Mouse (Mus musculus) midbrain, embryonic 13.5 days (tissue): Measurements from ENCODE around the gene Clstn2. TPM values are rescaled to one million over a fixed set of nuclear protein-coding genes. Genes with fewer than 3 reads are reported as not detected.

ENCODE experiments used
- ATAC-seq: fragments of 200-750 bp; cut with Nextera tagmentation; 2 replicates; pipeline ENCODE4 v1.8.0; 2017; ENCODE audit warnings: mild to moderate bottlenecking, moderate TSS enrichment, moderate library complexity
- H3K27ac ChIP-seq: fragments of 300-500 bp; sonication (generic); 2 replicates; pipeline ENCODE4 v1.5.1; 2015; ENCODE audit warnings: inconsistent platforms, mild to moderate bottlenecking, moderate library complexity
- H3K27me3 ChIP-seq: fragments of 300-500 bp; sonication (generic); 2 replicates; pipeline ENCODE4 v1.6.1; 2015; ENCODE audit warnings: mild to moderate bottlenecking, inconsistent platforms
- H3K36me3 ChIP-seq: fragments of 300-500 bp; sonication (generic); 2 replicates; pipeline ENCODE4 v1.6.1; 2015; ENCODE audit warnings: mild to moderate bottlenecking, inconsistent platforms
- H3K4me1 ChIP-seq: fragments of 300-500 bp; sonication (generic); replicated peaks from 2 replicates; pipeline ENCODE4 v1.6.1; 2015; ENCODE audit warnings: inconsistent platforms
- H3K4me2 ChIP-seq: fragments of 300-500 bp; sonication (generic); replicated peaks from 2 replicates; pipeline ENCODE4 v1.6.1; 2015; ENCODE audit warnings: moderate library complexity, mild to moderate bottlenecking, inconsistent platforms
- H3K4me3 ChIP-seq: fragments of 300-500 bp; sonication (generic); replicated peaks from 2 replicates; pipeline ENCODE4 v1.5.1; 2015; ENCODE audit warnings: mild to moderate bottlenecking, inconsistent platforms
- H3K9ac ChIP-seq: fragments of 300-500 bp; sonication (generic); replicated peaks from 2 replicates; pipeline ENCODE4 v1.6.1; 2015; ENCODE audit warnings: mild to moderate bottlenecking, inconsistent platforms
- H3K9me3 ChIP-seq: fragments of 300-500 bp; sonication (generic); 2 replicates; pipeline ENCODE4 v1.6.1; 2016; ENCODE audit warnings: mild to moderate bottlenecking, inconsistent platforms
- WGBS: fragments of 180-500 bp; shearing (Covaris S2); methylation state at CpG from one replicate; pipeline ENCODE4 v1.1.7; 2015; 5-methylcytosine and 5-hydroxymethylcytosine counted together
- polyA plus RNA-seq: library from polyadenylated mRNA; unstranded; fragments of >200 nt; fragmentation: Nextera tagmentation; extraction: Ambion mirVana; gene quantifications from 2 replicates; pipeline ENCODE4 v1.2.1, GENCODE M21; 2015

The Clstn2 gene
- polyA plus RNA-seq, 1 experiment from 2014 or later: 5.0 TPM

DNA sequence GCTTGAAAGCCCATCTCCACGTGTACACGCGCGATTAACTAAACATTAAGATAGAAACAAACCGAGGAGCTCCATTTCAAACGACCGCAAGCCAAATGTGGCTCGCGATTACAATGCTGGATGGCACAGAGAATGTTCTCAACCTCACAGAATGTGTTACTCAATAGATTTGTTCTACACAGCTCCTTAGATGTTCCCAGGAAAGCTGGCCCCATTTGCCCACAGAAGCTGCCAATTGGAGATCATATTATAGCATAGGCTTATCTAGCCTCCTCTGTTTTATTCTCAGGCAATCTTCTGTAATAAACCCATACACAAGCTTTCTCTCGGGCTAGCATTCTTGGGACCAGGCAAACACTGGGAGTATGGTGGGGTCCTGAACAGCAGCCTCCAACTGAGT, 334.9 kb downstream of the Clstn2 start:
- H3K36me3 ChIP-seq: no peaks in the 10 kb centered on the region
- no peak overlapping the region for H3K27ac ChIP-seq
- no peaks in the 10 kb centered on the region for H3K9me3 ChIP-seq
- no peak overlapping the region for H3K9ac ChIP-seq
- peaks cover 67% of the 10 kb centered on the region for H3K27me3 ChIP-seq
- peaks cover 11% of the 10 kb centered on the region for H3K4me1 ChIP-seq
- H3K4me2 ChIP-seq: no peak overlapping the region
- ATAC-seq: no peak
- no peak overlapping the region for H3K4me3 ChIP-seq
- 93% methylated on average over 10 of the region's 10 CpGs for WGBS

GRCm38 (mm10) chr9:97696655-97697235, 336.2 kb downstream of the Clstn2 start:
- Histone ChIP-seq H3K4me1 (no peaks in the 10 kb centered on the region), H3K4me2 (no peak overlapping the region), H3K9me3 (no peaks in the 10 kb centered on the region), H3K27me3 (peaks cover 56% of the 10 kb centered on the region), H3K36me3 (no peaks in the 10 kb centered on the region), H3K9ac (no peak overlapping the region), H3K27ac (no peak overlapping the region), H3K4me3 (no peak overlapping the region)
- no peak for ATAC-seq
- WGBS: 80% methylated on average over 5 of the region's 5 CpGs

- Histone ChIP-seq H3K4me3 (no peak overlapping the region), H3K27me3 (peaks cover 43% of the 10 kb centered on the region), H3K36me3 (no peaks in the 10 kb centered on the region), H3K4me2 (no peak overlapping the region), H3K9me3 (no peaks in the 10 kb centered on the region), H3K9ac (no peak overlapping the region), H3K27ac (no peak overlapping the region), H3K4me1 (no peaks in the 10 kb centered on the region)
- WGBS: 54% methylated on average over 1 of the region's 1 CpGs
- no peak for ATAC-seq
Observed at GRCm38 (mm10) chr9:97695278-97695677, 337.7 kb downstream of the Clstn2 start.

GRCm38 (mm10) chr9:97686826-97687425, 346.1 kb downstream of the Clstn2 start:
- Histone ChIP-seq H3K4me1 (no peaks in the 10 kb centered on the region), H3K27ac (no peak overlapping the region), H3K36me3 (no peaks in the 10 kb centered on the region), H3K9ac (no peak overlapping the region), H3K9me3 (no peaks in the 10 kb centered on the region), H3K4me3 (no peak overlapping the region), H3K27me3 (no peaks in the 10 kb centered on the region), H3K4me2 (no peak overlapping the region)
- ATAC-seq: no peak
- WGBS: 87% methylated on average over 4 of the region's 4 CpGs

DNA sequence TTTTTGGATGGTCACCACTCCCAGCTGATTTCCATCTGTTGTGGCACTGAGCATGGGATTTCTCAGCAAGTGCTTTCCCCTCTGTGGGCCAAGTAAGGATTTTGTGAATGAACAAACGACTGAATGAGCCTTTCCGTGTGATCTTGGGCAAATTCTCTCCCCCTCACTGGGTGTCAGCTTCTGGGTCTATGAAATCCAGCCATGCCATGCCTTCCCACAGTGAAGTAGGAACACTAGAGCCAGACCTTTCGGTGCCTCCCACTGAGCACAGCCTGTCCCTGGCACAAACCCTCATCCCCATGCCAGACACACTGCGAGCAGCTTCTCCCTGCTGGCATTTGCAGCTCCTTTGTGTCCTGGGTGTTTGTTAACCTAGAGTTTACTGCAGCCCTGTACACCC, 347.3 kb downstream of the Clstn2 start:
- Histone ChIP-seq H3K9me3 (no peaks in the 10 kb centered on the region), H3K27ac (no peak overlapping the region), H3K9ac (no peak overlapping the region), H3K4me2 (no peak overlapping the region), H3K36me3 (no peaks in the 10 kb centered on the region), H3K27me3 (0 out of 2 replicates have a peak, but pooled peaks cover 2% of the 10 kb centered on the region), H3K4me1 (no peaks in the 10 kb centered on the region), H3K4me3 (no peak overlapping the region)
- no peak for ATAC-seq
- 55% methylated on average over 4 of the region's 4 CpGs for WGBS

DNA sequence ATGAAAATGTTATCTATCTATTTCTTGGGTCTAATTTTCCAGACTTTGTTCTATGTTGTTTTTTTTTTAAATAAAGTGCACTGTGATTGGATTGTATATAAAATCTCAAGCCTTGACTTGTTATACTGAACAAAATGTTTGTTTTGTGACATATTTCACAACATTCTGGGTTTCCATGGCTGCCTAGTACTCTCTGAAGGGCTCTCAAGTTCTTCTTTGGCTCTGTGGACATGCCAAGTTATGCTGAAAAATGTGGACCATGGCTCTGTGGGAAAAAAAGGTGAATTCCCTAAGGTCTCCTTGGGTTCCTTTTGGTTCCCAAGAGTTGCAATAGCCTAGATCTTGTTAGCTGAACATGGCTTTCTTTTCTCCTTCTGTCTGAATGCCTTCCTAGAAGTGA, 353.1 kb downstream of the Clstn2 start:
- no peak overlapping the region for H3K4me2 ChIP-seq
- H3K4me3 ChIP-seq: no peak overlapping the region

GRCm38 (mm10) chr9:97679106-97679505, 353.9 kb downstream of the Clstn2 start:
- Histone ChIP-seq H3K9me3 (no peaks in the 10 kb centered on the region), H3K4me1 (no peaks in the 10 kb centered on the region), H3K4me2 (no peak overlapping the region), H3K36me3 (no peaks in the 10 kb centered on the region), H3K9ac (no peak overlapping the region), H3K4me3 (no peak overlapping the region), H3K27me3 (0 out of 2 replicates have a peak, but pooled peaks cover 5% of the 10 kb centered on the region), H3K27ac (no peak overlapping the region)
- WGBS: 86% methylated on average over 4 of the region's 4 CpGs
- no peak for ATAC-seq

More for the DNA sequence above, 353.1 kb downstream of the Clstn2 start:
- no peaks in the 10 kb centered on the region for H3K9me3 ChIP-seq
- H3K36me3 ChIP-seq: no peaks in the 10 kb centered on the region
- no peak for ATAC-seq
- H3K9ac ChIP-seq: no peak overlapping the region
- 0 out of 2 replicates have a peak, but pooled peaks cover 5% of the 10 kb centered on the region for H3K27me3 ChIP-seq
- no peak overlapping the region for H3K27ac ChIP-seq
- no peaks in the 10 kb centered on the region for H3K4me1 ChIP-seq

DNA sequence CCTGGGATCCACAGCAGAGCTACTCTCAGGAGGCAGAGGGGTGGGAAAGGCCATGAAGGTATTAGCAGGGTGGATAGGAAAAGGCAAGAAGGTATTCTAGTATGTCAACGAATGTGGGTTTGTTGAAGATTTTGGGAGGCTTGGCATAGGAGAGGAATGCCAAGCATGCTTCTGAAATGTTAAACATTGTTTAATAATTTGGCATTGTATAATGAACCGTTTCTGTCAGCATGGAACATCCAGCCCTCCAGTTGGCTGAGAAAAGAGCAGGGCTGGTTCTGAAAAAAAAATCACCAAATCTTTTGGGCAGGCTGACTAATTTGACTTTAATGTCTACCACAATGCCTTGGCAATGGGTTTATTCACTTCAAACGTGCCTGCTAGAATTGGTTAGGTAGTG, 355.9 kb downstream of the Clstn2 start:
- no peak for ATAC-seq
- Histone ChIP-seq H3K9me3 (no peaks in the 10 kb centered on the region), H3K27ac (no peak overlapping the region), H3K4me1 (peaks cover 9% of the 10 kb centered on the region; the same call in 1 of the 2 replicates), H3K36me3 (no peaks in the 10 kb centered on the region), H3K27me3 (0 out of 2 replicates have a peak, but pooled peaks cover 5% of the 10 kb centered on the region), H3K9ac (no peak overlapping the region), H3K4me3 (no peak overlapping the region), H3K4me2 (no peak overlapping the region)
- WGBS: 77% methylated on average over 3 of the region's 3 CpGs

- no peak overlapping the region for H3K27ac ChIP-seq
- H3K27me3 ChIP-seq: no peaks in the 10 kb centered on the region
- WGBS: 4% methylated on average over 5 of the region's 5 CpGs
- H3K4me1 ChIP-seq: peaks cover 11% of the 10 kb centered on the region; the same call in 1 of the 2 replicates
- H3K4me3 ChIP-seq: no peak overlapping the region
- H3K4me2 ChIP-seq: no peak overlapping the region
- H3K9me3 ChIP-seq: no peaks in the 10 kb centered on the region
- no peaks in the 10 kb centered on the region for H3K36me3 ChIP-seq
- ATAC-seq: peak; percentile 6; the same call in 1 of the 2 replicates
- H3K9ac ChIP-seq: no peak overlapping the region
Observed at GRCm38 (mm10) chr9:97672681-97673080, 360.3 kb downstream of the Clstn2 start.

DNA sequence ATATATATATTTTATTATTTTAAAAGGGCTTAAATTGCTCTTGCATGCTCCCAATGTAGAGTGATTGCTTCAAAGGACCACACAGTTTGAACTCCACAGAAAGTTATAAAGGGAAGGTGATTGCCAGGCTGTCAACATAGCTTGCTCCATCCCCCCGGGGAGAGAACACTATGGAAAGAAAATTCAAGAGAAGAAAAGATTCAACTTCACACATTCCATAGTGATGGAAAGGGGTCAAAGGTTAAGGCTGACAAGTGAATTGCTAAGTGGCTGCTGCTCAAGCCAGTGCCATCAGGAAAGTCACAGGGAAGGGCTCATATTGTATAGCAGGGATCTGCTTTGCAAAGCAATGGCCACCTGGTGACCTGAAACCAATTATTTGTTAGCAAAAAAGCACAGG, 360.8 kb downstream of the Clstn2 start:
- Histone ChIP-seq H3K27ac (no peak overlapping the region), H3K9ac (no peak overlapping the region), H3K4me3 (no peak overlapping the region), H3K4me1 (peaks cover 11% of the 10 kb centered on the region; the same call in 1 of the 2 replicates), H3K9me3 (no peaks in the 10 kb centered on the region), H3K27me3 (no peaks in the 10 kb centered on the region), H3K4me2 (no peak overlapping the region), H3K36me3 (no peaks in the 10 kb centered on the region)
- ATAC-seq: peak; percentile 30; the same call in 1 of the 2 replicates
- WGBS: 8% methylated on average over 1 of the region's 1 CpGs

DNA sequence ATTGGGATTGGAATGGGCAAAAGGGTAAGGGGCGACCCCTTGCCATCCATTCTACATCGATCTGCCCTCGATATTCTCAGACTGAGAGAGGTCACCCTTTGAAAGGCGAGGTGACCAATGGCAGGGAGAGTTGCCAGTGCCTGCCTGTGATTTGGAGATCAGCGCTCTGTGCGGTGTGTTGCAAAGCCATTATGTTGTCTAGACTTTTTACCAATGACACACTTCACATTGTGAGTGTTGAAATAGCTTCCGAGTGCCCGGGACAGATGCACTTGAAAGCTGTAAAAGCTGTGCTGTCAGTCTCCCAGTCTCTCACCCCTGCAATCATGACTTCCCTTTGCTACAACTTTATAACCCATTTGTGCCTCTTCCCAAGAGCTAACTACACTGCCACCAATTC, 362.3 kb downstream of the Clstn2 start:
- no peak overlapping the region for H3K4me2 ChIP-seq
- H3K4me1 ChIP-seq: peaks cover 11% of the 10 kb centered on the region; the same call in 1 of the 2 replicates
- H3K9ac ChIP-seq: no peak overlapping the region
- H3K27ac ChIP-seq: no peak overlapping the region
- H3K4me3 ChIP-seq: no peak overlapping the region
- H3K27me3 ChIP-seq: no peaks in the 10 kb centered on the region; the same call in 1 of the 2 replicates
- WGBS: 74% methylated on average over 8 of the region's 8 CpGs
- no peak for ATAC-seq
- no peaks in the 10 kb centered on the region for H3K36me3 ChIP-seq
- H3K9me3 ChIP-seq: no peaks in the 10 kb centered on the region

DNA sequence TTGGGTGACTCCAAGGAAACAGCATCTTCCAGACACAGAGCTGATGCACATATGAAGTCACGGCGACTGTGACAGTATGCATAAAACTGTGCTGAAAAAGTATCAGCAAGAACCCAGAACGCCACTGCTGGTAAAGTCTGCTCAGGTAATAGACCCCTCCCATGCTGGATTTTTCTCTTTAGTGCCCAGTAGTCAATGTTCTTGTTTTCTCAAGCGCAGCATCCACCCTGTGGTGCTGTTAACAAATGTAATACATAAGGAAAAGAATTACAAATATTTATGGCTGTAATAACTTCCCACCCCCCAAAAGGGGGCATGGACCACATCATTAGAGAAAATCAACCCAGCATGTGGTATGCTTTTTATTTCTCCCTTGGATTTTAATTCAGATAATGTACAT, 372.0 kb downstream of the Clstn2 start:
- WGBS: 91% methylated on average over 4 of the region's 4 CpGs
- Histone ChIP-seq H3K36me3 (no peaks in the 10 kb centered on the region), H3K4me3 (no peak overlapping the region), H3K27ac (no peak overlapping the region), H3K27me3 (no peaks in the 10 kb centered on the region; the same call in 1 of the 2 replicates), H3K4me2 (no peak overlapping the region), H3K9me3 (no peaks in the 10 kb centered on the region), H3K9ac (no peak overlapping the region), H3K4me1 (peaks cover 3% of the 10 kb centered on the region; the same call in 1 of the 2 replicates)
- no peak for ATAC-seq
